In genomic region chr11:99310882-99311281, GRCm38 (mm10) we compare ENCODE assay signal across 11 mouse cellular contexts. TPM values are rescaled to one million over a fixed set of nuclear protein-coding genes. Genes with fewer than 3 reads are reported as not detected.
DNase-seq lines count a peak whose midpoint lies in the region; ATAC-seq and TF ChIP-seq lines count a peak whose summit lies in the region.
"Had no signal": no experiment of that assay in that cellular context is flagged by ENCODE, and none has a peak within 500 bp of the region (broad histone marks: within the 10 kb centered on the region; RNA-seq: fewer than 3 reads in every experiment).

No protein-coding gene starts in this region.

- H3K27me3 ChIP-seq in forebrain, embryonic 14.5 days (replicated peaks; ENCODE audit: control insufficient read depth, insufficient read depth, low read length): no peaks in the 10 kb centered on the region
- H3K27me3 ChIP-seq in forebrain, embryonic 11.5 days (ENCODE audit: control insufficient read depth, insufficient read depth, low read length): no peaks in the 10 kb centered on the region
- H3K27me3 ChIP-seq: forebrain, embryonic 12.5 days had no signal

- no peak overlapping the region for H3K27ac ChIP-seq in forebrain, embryonic 14.5 days (ENCODE audit: low read depth, low read length)
- H3K27ac ChIP-seq in forebrain, embryonic 11.5 days (ENCODE audit: low read depth, low read length): no peak overlapping the region
- H3K27ac ChIP-seq: forebrain, embryonic 12.5 days had no signal

- no peak for ATAC-seq in forebrain, embryonic 14.5 days
- no peak for ATAC-seq in forebrain, embryonic 11.5 days (replicated peaks; ENCODE audit: low FRiP score)

- no peaks in the 10 kb centered on the region for H3K9me3 ChIP-seq in forebrain, embryonic 14.5 days (replicated peaks; ENCODE audit: control insufficient read depth, low read length)
- no peaks in the 10 kb centered on the region for H3K9me3 ChIP-seq in forebrain, embryonic 11.5 days (ENCODE audit: control insufficient read depth, low read length)
- H3K9me3 ChIP-seq: forebrain, embryonic 12.5 days had no signal

- no peak overlapping the region for H3K9ac ChIP-seq in forebrain, embryonic 14.5 days (ENCODE audit: low read length)
- H3K9ac ChIP-seq in forebrain, embryonic 11.5 days (ENCODE audit: low read length): no peak overlapping the region
- H3K9ac ChIP-seq: forebrain, embryonic 12.5 days had no signal

- DNase-seq in forebrain, embryonic 14.5 days (ENCODE audit: low spot score): peak; percentile 71
- DNase-seq in forebrain, embryonic 11.5 days (ENCODE audit: low spot score): no peak
- DNase-seq in lung, adult 2 months: peak; percentile 3
- no peak for DNase-seq in lung, postnatal 14 days
- DNase-seq in c-Kit-positive CD71-positive TER-119-negative erythroid progenitor cells, embryonic 14.5 days (ENCODE audit: low read depth): peak; percentile 23
- DNase-seq in natural killer cell, adult 2 months (ENCODE audit: low spot score in 2 of 2): peak; percentile 9 to 15
- no peak for DNase-seq in layer of hippocampus, adult 11-12 months (ENCODE audit: low spot score)
- DNase-seq in layer of hippocampus, adult 8-10 months (ENCODE audit: low spot score in 2 of 2): no peak

- H3K4me3 ChIP-seq in forebrain, embryonic 14.5 days (ENCODE audit: low read depth, low read length): no peak overlapping the region
- no peak overlapping the region for H3K4me3 ChIP-seq in forebrain, embryonic 11.5 days (ENCODE audit: low read depth, low read length)
- no peak overlapping the region for H3K4me3 ChIP-seq in lung, adult 2 months (replicated peaks; ENCODE audit: extremely low read depth, low read depth, low read length)
- H3K4me3 ChIP-seq: forebrain, embryonic 12.5 days had no signal

- H3K4me2 ChIP-seq in forebrain, embryonic 14.5 days (ENCODE audit: low read length): no peak overlapping the region
- no peak overlapping the region for H3K4me2 ChIP-seq in forebrain, embryonic 11.5 days (ENCODE audit: low read depth, low read length, severe bottlenecking)
- H3K4me2 ChIP-seq: forebrain, embryonic 12.5 days had no signal

- TF ChIP-seq POLR2A in lung, adult 2 months (IDR thresholded peaks at IDR 0.05; ENCODE audit: borderline replicate concordance, extremely low read depth, low read depth, low read length): no peak

- no peak for TF ChIP-seq CTCF in lung, adult 2 months (IDR thresholded peaks at IDR 0.05; ENCODE audit: insufficient read depth, low read length)

- H3K4me1 ChIP-seq in forebrain, embryonic 14.5 days (ENCODE audit: control insufficient read depth, insufficient read depth, low read length): no peaks in the 10 kb centered on the region
- no peaks in the 10 kb centered on the region for H3K4me1 ChIP-seq in forebrain, embryonic 11.5 days (replicated peaks; ENCODE audit: control insufficient read depth, insufficient read depth, low read length)
- no peaks in the 10 kb centered on the region for H3K4me1 ChIP-seq in lung, adult 2 months (ENCODE audit: control insufficient read depth, insufficient read depth, low read length)
- H3K4me1 ChIP-seq: forebrain, embryonic 12.5 days had no signal

- no peaks in the 10 kb centered on the region for H3K36me3 ChIP-seq in forebrain, embryonic 14.5 days (ENCODE audit: control insufficient read depth, insufficient read depth, low read length)
- no peaks in the 10 kb centered on the region for H3K36me3 ChIP-seq in forebrain, embryonic 11.5 days (ENCODE audit: control insufficient read depth, insufficient read depth, low read length)
- H3K36me3 ChIP-seq: forebrain, embryonic 12.5 days had no signal

- WGBS in forebrain, embryonic 14.5 days: 87% methylated on average over 1 of the region's 1 CpGs
- 90% methylated on average over 1 of the region's 1 CpGs for WGBS in forebrain, embryonic 11.5 days
- WGBS in lung, adult 2 months: 83% methylated on average over 1 of the region's 1 CpGs

RNA-seq across cellular contexts. Expression of gene Krt25, which starts 11.9 kb away (rescaled TPM):
- polyA plus RNA-seq in forebrain, embryonic 14.5 days (2014; fragmentation: Nextera tagmentation; extraction: Ambion mirVana): 0.14 TPM in 1 of 2 replicates, not detected in the other
- polyA plus RNA-seq in forebrain, embryonic 11.5 days (2014; fragmentation: Nextera tagmentation; extraction: Ambion mirVana): not detected in 2 replicates
- polyA plus RNA-seq in lung, adult 2 months (2012; rRNA removed): not detected in 2 replicates
- not detected for total RNA-seq in layer of hippocampus, adult 8-10 months (2022)
- total RNA-seq: left cerebral cortex, adult 18-20 months had no signal

RNA-seq across cellular contexts. Expression of gene Krt24, which starts 25.8 kb away (rescaled TPM):
- polyA plus RNA-seq in forebrain, embryonic 14.5 days (2014; fragmentation: Nextera tagmentation; extraction: Ambion mirVana): not detected in 2 replicates
- not detected in 2 replicates for polyA plus RNA-seq in forebrain, embryonic 11.5 days (2014; fragmentation: Nextera tagmentation; extraction: Ambion mirVana)
- not detected in 2 replicates for polyA plus RNA-seq in lung, adult 2 months (2012; rRNA removed)
- total RNA-seq in layer of hippocampus, adult 8-10 months (2022): not detected
- total RNA-seq: left cerebral cortex, adult 18-20 months had no signal
- polyA plus RNA-seq: forebrain, embryonic 12.5 days; neural tube, embryonic 14.5 days had no signal

RNA-seq across cellular contexts. Expression of gene Krt26, which starts 26.9 kb away (rescaled TPM):
- not detected in 2 replicates for polyA plus RNA-seq in forebrain, embryonic 14.5 days (2014; fragmentation: Nextera tagmentation; extraction: Ambion mirVana)
- not detected in 2 replicates for polyA plus RNA-seq in forebrain, embryonic 11.5 days (2014; fragmentation: Nextera tagmentation; extraction: Ambion mirVana)
- polyA plus RNA-seq in lung, adult 2 months (2012; rRNA removed): not detected in 2 replicates
- total RNA-seq in layer of hippocampus, adult 8-10 months (2022): not detected
- total RNA-seq: left cerebral cortex, adult 18-20 months had no signal
- polyA plus RNA-seq: forebrain, embryonic 12.5 days had no signal

RNA-seq across cellular contexts. Expression of gene Krt27, which starts 40.0 kb away (rescaled TPM):
- polyA plus RNA-seq in forebrain, embryonic 14.5 days (2014; fragmentation: Nextera tagmentation; extraction: Ambion mirVana): not detected in 2 replicates
- not detected in 2 replicates for polyA plus RNA-seq in forebrain, embryonic 11.5 days (2014; fragmentation: Nextera tagmentation; extraction: Ambion mirVana)
- polyA plus RNA-seq in lung, adult 2 months (2012; rRNA removed): not detected in 2 replicates
- total RNA-seq in layer of hippocampus, adult 8-10 months (2022): not detected
- total RNA-seq: left cerebral cortex, adult 18-20 months had no signal
- polyA plus RNA-seq: forebrain, embryonic 12.5 days; neural tube, embryonic 14.5 days had no signal

Comparison
In these comparisons a context has a peak if more than half of its experiments do, and no peak if none do; other contexts are left out.
1. DNase-seq: peak in forebrain, embryonic 14.5 days (single experiment), lung, adult 2 months (single experiment), c-Kit-positive CD71-positive TER-119-negative erythroid progenitor cells, embryonic 14.5 days (single experiment) and natural killer cell, adult 2 months (2 of 2); none in forebrain, embryonic 11.5 days (single experiment), lung, postnatal 14 days (single experiment), layer of hippocampus, adult 11-12 months (single experiment) and layer of hippocampus, adult 8-10 months (0 of 2).